Mouse (Mus musculus) hindbrain, embryonic 12.5 days (tissue): ENCODE measurements at regions not wholly inside any gene's neighbourhood (a gene's known extent, or its start where the extent isn't known, plus 50 kb on each side); places are given as distances from the start of the nearest gene placed in this dataset.

ENCODE experiments used
- ATAC-seq: fragments of 200-750 bp; cut with Nextera tagmentation; 2 replicates; pipeline ENCODE4 v1.8.0; 2017; ENCODE audit warnings: moderate TSS enrichment; ENCODE audit not compliant: low FRiP score
- H3K27ac ChIP-seq: fragments of 300-500 bp; sonication (generic); 2 replicates; pipeline ENCODE4 v1.5.1; 2016; ENCODE audit warnings: mild to moderate bottlenecking
- H3K27me3 ChIP-seq: fragments of 300-500 bp; sonication (generic); 2 replicates; pipeline ENCODE4 v1.6.1; 2016; ENCODE audit warnings: mild to moderate bottlenecking
- H3K36me3 ChIP-seq: fragments of 300-500 bp; sonication (generic); 2 replicates; pipeline ENCODE4 v1.6.1; 2016; ENCODE audit warnings: mild to moderate bottlenecking
- H3K4me1 ChIP-seq: fragments of 300-500 bp; sonication (generic); 2 replicates; pipeline ENCODE4 v1.6.1; 2016
- H3K4me2 ChIP-seq: fragments of 300-500 bp; sonication (generic); replicated peaks from 2 replicates; pipeline ENCODE4 v1.6.1; 2016; ENCODE audit warnings: mild to moderate bottlenecking
- H3K4me3 ChIP-seq: fragments of 300-500 bp; sonication (generic); 2 replicates; pipeline ENCODE4 v1.5.1; 2016; ENCODE audit warnings: mild to moderate bottlenecking
- H3K9ac ChIP-seq: fragments of 300-500 bp; sonication (generic); 2 replicates; pipeline ENCODE4 v1.6.1; 2016; ENCODE audit warnings: mild to moderate bottlenecking, moderate library complexity
- H3K9me3 ChIP-seq: fragments of 300-500 bp; sonication (generic); replicated peaks from 2 replicates; pipeline ENCODE4 v1.6.1; 2016; ENCODE audit warnings: mild to moderate bottlenecking
- WGBS: fragments of 180-500 bp; shearing (Covaris S2); methylation state at CpG from one replicate; pipeline ENCODE4 v1.1.7; 2016; 5-methylcytosine and 5-hydroxymethylcytosine counted together

- WGBS, result 92% methylated on average over 3 of the region's 3 CpGs
- ATAC-seq, result no peak
- Histone ChIP-seq H3K9ac (no peak overlapping the region), H3K27me3 (no peaks in the 10 kb centered on the region), H3K27ac (no peak overlapping the region), H3K36me3 (no peaks in the 10 kb centered on the region), H3K9me3 (no peaks in the 10 kb centered on the region), H3K4me1 (no peaks in the 10 kb centered on the region), H3K4me3 (no peak overlapping the region), H3K4me2 (no peak overlapping the region)
Observed at GRCm38 (mm10) chr1:124790130-124790529, 645.4 kb downstream of the Actr3 start.

- Histone ChIP-seq H3K4me1 (no peaks in the 10 kb centered on the region), H3K36me3 (no peaks in the 10 kb centered on the region), H3K27me3 (no peaks in the 10 kb centered on the region), H3K27ac (no peak overlapping the region), H3K9ac (no peak overlapping the region), H3K4me3 (no peak overlapping the region), H3K4me2 (no peak overlapping the region), H3K9me3 (no peaks in the 10 kb centered on the region)
- WGBS, result 79% methylated on average over 2 of the region's 2 CpGs
- no peak for ATAC-seq
Observed at GRCm38 (mm10) chr1:124783066-124783465, 652.5 kb downstream of the Actr3 start.

GRCm38 (mm10) chr1:124777685-124778084, 657.8 kb downstream of the Actr3 start:
- 94% methylated on average over 2 of the region's 2 CpGs for WGBS
- ATAC-seq, result no peak
- no peak overlapping the region for H3K9ac ChIP-seq
- no peaks in the 10 kb centered on the region for H3K36me3 ChIP-seq
- no peaks in the 10 kb centered on the region for H3K9me3 ChIP-seq
- H3K27ac ChIP-seq, result no peak overlapping the region
- no peaks in the 10 kb centered on the region for H3K27me3 ChIP-seq
- H3K4me3 ChIP-seq, result no peak overlapping the region
- H3K4me2 ChIP-seq, result no peak overlapping the region
- H3K4me1 ChIP-seq, result no peaks in the 10 kb centered on the region

GRCm38 (mm10) chr1:124756721-124757120, 678.8 kb downstream of the Actr3 start:
- Histone ChIP-seq H3K4me1 (no peaks in the 10 kb centered on the region), H3K9me3 (no peaks in the 10 kb centered on the region), H3K4me3 (no peak overlapping the region), H3K27ac (no peak overlapping the region), H3K27me3 (no peaks in the 10 kb centered on the region), H3K36me3 (no peaks in the 10 kb centered on the region), H3K4me2 (no peak overlapping the region), H3K9ac (no peak overlapping the region)
- ATAC-seq, result no peak

- no peak for ATAC-seq
- no peak overlapping the region for H3K4me2 ChIP-seq
- H3K36me3 ChIP-seq, result no peaks in the 10 kb centered on the region
- H3K4me3 ChIP-seq, result no peak overlapping the region
- no peak overlapping the region for H3K9ac ChIP-seq
- H3K27ac ChIP-seq, result no peak overlapping the region
- H3K27me3 ChIP-seq, result no peaks in the 10 kb centered on the region
- H3K9me3 ChIP-seq, result no peaks in the 10 kb centered on the region
- 81% methylated on average over 3 of the region's 3 CpGs for WGBS
- no peaks in the 10 kb centered on the region for H3K4me1 ChIP-seq
Observed at GRCm38 (mm10) chr1:124739777-124740176, 694.4 kb upstream of the Dpp10 start.

- H3K9me3 ChIP-seq, result no peaks in the 10 kb centered on the region
- ATAC-seq, result no peak
- no peaks in the 10 kb centered on the region for H3K4me1 ChIP-seq
Observed at GRCm38 (mm10) chr1:124730364-124730763, 685.0 kb upstream of the Dpp10 start.

GRCm38 (mm10) chr1:124718065-124718464, 672.7 kb upstream of the Dpp10 start:
- Histone ChIP-seq H3K4me3 (no peak overlapping the region), H3K9me3 (no peaks in the 10 kb centered on the region), H3K4me1 (no peaks in the 10 kb centered on the region), H3K36me3 (no peaks in the 10 kb centered on the region), H3K27ac (no peak overlapping the region), H3K9ac (no peak overlapping the region), H3K27me3 (no peaks in the 10 kb centered on the region), H3K4me2 (no peak overlapping the region)
- ATAC-seq, result peak; percentile 54; the same call in 1 of the 2 replicates
- WGBS, result 0% methylated on average over 1 of the region's 1 CpGs

More at GRCm38 (mm10) chr1:124730364-124730763, 685.0 kb upstream of the Dpp10 start:
- no peak overlapping the region for H3K4me3 ChIP-seq
- H3K9ac ChIP-seq, result no peak overlapping the region
- no peak overlapping the region for H3K27ac ChIP-seq
- H3K4me2 ChIP-seq, result no peak overlapping the region
- no peaks in the 10 kb centered on the region for H3K36me3 ChIP-seq
- H3K27me3 ChIP-seq, result no peaks in the 10 kb centered on the region

- Histone ChIP-seq H3K4me1 (no peaks in the 10 kb centered on the region), H3K27me3 (no peaks in the 10 kb centered on the region), H3K4me3 (no peak overlapping the region), H3K9me3 (no peaks in the 10 kb centered on the region), H3K27ac (no peak overlapping the region), H3K36me3 (no peaks in the 10 kb centered on the region), H3K4me2 (no peak overlapping the region), H3K9ac (no peak overlapping the region)
- no peak for ATAC-seq
- WGBS, result 88% methylated on average over 2 of the region's 2 CpGs
Observed at GRCm38 (mm10) chr1:124706246-124706645, 660.9 kb upstream of the Dpp10 start.

- no peak for ATAC-seq
- no peaks in the 10 kb centered on the region for H3K9me3 ChIP-seq
- no peaks in the 10 kb centered on the region for H3K27me3 ChIP-seq
- no peak overlapping the region for H3K4me3 ChIP-seq
- no peak overlapping the region for H3K9ac ChIP-seq
- 28% methylated on average over 2 of the region's 2 CpGs for WGBS
- H3K36me3 ChIP-seq, result no peaks in the 10 kb centered on the region
- H3K4me1 ChIP-seq, result no peaks in the 10 kb centered on the region
- no peak overlapping the region for H3K27ac ChIP-seq
- H3K4me2 ChIP-seq, result no peak overlapping the region
Observed at GRCm38 (mm10) chr1:124674420-124674819, 629.1 kb upstream of the Dpp10 start.

GRCm38 (mm10) chr1:124652872-124653271, 607.5 kb upstream of the Dpp10 start:
- H3K9ac ChIP-seq, result no peak overlapping the region
- no peak overlapping the region for H3K4me2 ChIP-seq
- no peaks in the 10 kb centered on the region for H3K9me3 ChIP-seq
- H3K27ac ChIP-seq, result no peak overlapping the region
- H3K36me3 ChIP-seq, result no peaks in the 10 kb centered on the region
- ATAC-seq, result no peak
- H3K4me1 ChIP-seq, result no peaks in the 10 kb centered on the region
- no peak overlapping the region for H3K4me3 ChIP-seq
- H3K27me3 ChIP-seq, result no peaks in the 10 kb centered on the region

- Histone ChIP-seq H3K27me3 (no peaks in the 10 kb centered on the region), H3K27ac (no peak overlapping the region), H3K9me3 (no peaks in the 10 kb centered on the region), H3K36me3 (no peaks in the 10 kb centered on the region), H3K4me2 (no peak overlapping the region), H3K4me1 (no peaks in the 10 kb centered on the region), H3K9ac (no peak overlapping the region), H3K4me3 (no peak overlapping the region)
- 80% methylated on average over 3 of the region's 3 CpGs for WGBS
- no peak; the same call in 1 of the 2 replicates for ATAC-seq
Observed at GRCm38 (mm10) chr1:124652251-124652861, 607.0 kb upstream of the Dpp10 start.

GRCm38 (mm10) chr1:124635246-124635768, 589.9 kb upstream of the Dpp10 start:
- H3K4me3 ChIP-seq, result no peak overlapping the region
- H3K36me3 ChIP-seq, result no peaks in the 10 kb centered on the region
- no peak overlapping the region for H3K9ac ChIP-seq
- no peak overlapping the region for H3K4me2 ChIP-seq
- no peak for ATAC-seq
- H3K9me3 ChIP-seq, result no peaks in the 10 kb centered on the region
- H3K4me1 ChIP-seq, result no peaks in the 10 kb centered on the region
- no peaks in the 10 kb centered on the region for H3K27me3 ChIP-seq
- no peak overlapping the region for H3K27ac ChIP-seq

- H3K4me1 ChIP-seq, result no peaks in the 10 kb centered on the region
- no peak overlapping the region for H3K4me3 ChIP-seq
- no peaks in the 10 kb centered on the region for H3K27me3 ChIP-seq
- ATAC-seq, result no peak
- no peak overlapping the region for H3K27ac ChIP-seq
- H3K36me3 ChIP-seq, result no peaks in the 10 kb centered on the region
- no peak overlapping the region for H3K4me2 ChIP-seq
- no peaks in the 10 kb centered on the region for H3K9me3 ChIP-seq
- no peak overlapping the region for H3K9ac ChIP-seq
Observed at GRCm38 (mm10) chr1:124630084-124630483, 584.7 kb upstream of the Dpp10 start.
